Mouse (Mus musculus) embryonic facial prominence, embryonic 15.5 days (tissue): Measurements from ENCODE around the gene Grm4. TPM values are rescaled to one million over a fixed set of nuclear protein-coding genes. Genes with fewer than 3 reads are reported as not detected.

Experiments used
- ATAC-seq: fragments of 200-750 bp; cut with Nextera tagmentation; 2 replicates; pipeline ENCODE4 v1.8.0; 2017; ENCODE audit warnings: low read depth, moderate TSS enrichment; ENCODE audit not compliant: insufficient number of reproducible peaks, low FRiP score, low TSS enrichment
- H3K27ac ChIP-seq: fragments of 300-500 bp; sonication (generic); replicated peaks from 2 replicates; pipeline ENCODE4 v1.5.1; 2015; ENCODE audit warnings: mild to moderate bottlenecking, inconsistent platforms
- H3K27me3 ChIP-seq: fragments of 300-500 bp; sonication (generic); 2 replicates; pipeline ENCODE4 v1.6.1; 2015; ENCODE audit warnings: inconsistent platforms
- H3K36me3 ChIP-seq: fragments of 300-500 bp; sonication (generic); 2 replicates; pipeline ENCODE4 v1.6.1; 2015; ENCODE audit warnings: mild to moderate bottlenecking, inconsistent platforms
- H3K4me1 ChIP-seq: fragments of 300-500 bp; sonication (generic); 2 replicates; pipeline ENCODE4 v1.6.1; 2015; ENCODE audit warnings: inconsistent platforms
- H3K4me2 ChIP-seq: fragments of 300-500 bp; sonication (generic); replicated peaks from 2 replicates; pipeline ENCODE4 v1.6.1; 2015; ENCODE audit warnings: mild to moderate bottlenecking, inconsistent platforms
- H3K4me3 ChIP-seq: fragments of 300-500 bp; sonication (generic); replicated peaks from 2 replicates; pipeline ENCODE4 v1.5.1; 2015; ENCODE audit warnings: mild to moderate bottlenecking, inconsistent platforms
- H3K9ac ChIP-seq: fragments of 300-500 bp; sonication (generic); 2 replicates; pipeline ENCODE4 v1.6.1; 2015; ENCODE audit warnings: inconsistent platforms
- H3K9me3 ChIP-seq: fragments of 300-500 bp; sonication (generic); replicated peaks from 2 replicates; pipeline ENCODE4 v1.6.1; 2016; ENCODE audit warnings: inconsistent platforms
- WGBS: fragments of 180-500 bp; shearing (Covaris S2); methylation state at CpG from one replicate; pipeline ENCODE4 v1.1.7; 2015; 5-methylcytosine and 5-hydroxymethylcytosine counted together
- polyA plus RNA-seq: library from polyadenylated mRNA; unstranded; fragments of >200 nt; fragmentation: Nextera tagmentation; extraction: Ambion mirVana; gene quantifications from 2 replicates; pipeline ENCODE4 v1.2.1, GENCODE M21; 2015

Gene Grm4
- polyA plus RNA-seq, 1 experiment from 2014 or later: 0.85 TPM

GRCm38 (mm10) chr17:27480143-27481103 is 40.8 kb downstream of the Grm4 start:
- Histone ChIP-seq H3K4me3 (no peak overlapping the region), H3K27me3 (no peaks in the 10 kb centered on the region; the same call in 1 of the 2 replicates), H3K27ac (no peak overlapping the region), H3K36me3 (no peaks in the 10 kb centered on the region), H3K4me2 (no peak overlapping the region), H3K4me1 (0 out of 2 replicates have a peak, but pooled peaks cover 8% of the 10 kb centered on the region), H3K9me3 (no peaks in the 10 kb centered on the region), H3K9ac (no peak overlapping the region)
- 44% methylated on average over 29 of the region's 29 CpGs for WGBS
- ATAC-seq: no peak

- Histone ChIP-seq H3K4me1 (0 out of 2 replicates have a peak, but pooled peaks cover 7% of the 10 kb centered on the region), H3K9ac (no peak overlapping the region), H3K27me3 (no peaks in the 10 kb centered on the region), H3K9me3 (no peaks in the 10 kb centered on the region), H3K27ac (no peak overlapping the region), H3K4me2 (no peak overlapping the region), H3K4me3 (no peak overlapping the region), H3K36me3 (no peaks in the 10 kb centered on the region)
- 87% methylated on average over 11 of the region's 11 CpGs for WGBS
- no peak for ATAC-seq
These were observed 45.6 kb downstream of the Grm4 start for GRCm38 (mm10) chr17:27475650-27476049.

- H3K27me3 ChIP-seq: no peaks in the 10 kb centered on the region
- no peaks in the 10 kb centered on the region for H3K9me3 ChIP-seq
- no peak overlapping the region for H3K4me2 ChIP-seq
- peaks cover 7% of the 10 kb centered on the region; the same call in 1 of the 2 replicates for H3K4me1 ChIP-seq
- H3K9ac ChIP-seq: no peak overlapping the region
- H3K36me3 ChIP-seq: no peaks in the 10 kb centered on the region
- H3K4me3 ChIP-seq: no peak overlapping the region
- no peak; the same call in 1 of the 2 replicates for ATAC-seq
- H3K27ac ChIP-seq: no peak overlapping the region
- WGBS: 11% methylated on average over 6 of the region's 6 CpGs
These were observed 54.6 kb downstream of the Grm4 start for GRCm38 (mm10) chr17:27466620-27467019.

GRCm38 (mm10) chr17:27465924-27466323 is 55.3 kb downstream of the Grm4 start:
- Histone ChIP-seq H3K9ac (no peak overlapping the region), H3K4me1 (peaks cover 7% of the 10 kb centered on the region; the same call in 1 of the 2 replicates), H3K27me3 (no peaks in the 10 kb centered on the region), H3K4me2 (no peak overlapping the region), H3K27ac (no peak overlapping the region), H3K4me3 (no peak overlapping the region), H3K36me3 (no peaks in the 10 kb centered on the region), H3K9me3 (no peaks in the 10 kb centered on the region)
- ATAC-seq: no peak
- WGBS: 57% methylated on average over 8 of the region's 8 CpGs

- Histone ChIP-seq H3K4me3 (no peak overlapping the region), H3K36me3 (no peaks in the 10 kb centered on the region), H3K9ac (no peak overlapping the region), H3K27me3 (0 out of 2 replicates have a peak, but pooled peaks cover 6% of the 10 kb centered on the region), H3K4me2 (no peak overlapping the region), H3K27ac (no peak overlapping the region), H3K9me3 (no peaks in the 10 kb centered on the region), H3K4me1 (peaks cover 7% of the 10 kb centered on the region; the same call in 1 of the 2 replicates)
- ATAC-seq: no peak; the same call in 1 of the 2 replicates
- WGBS: 33% methylated on average over 8 of the region's 8 CpGs
These were observed 56.8 kb downstream of the Grm4 start for GRCm38 (mm10) chr17:27464327-27464962.

- H3K9me3 ChIP-seq: no peaks in the 10 kb centered on the region
- no peak overlapping the region for H3K4me2 ChIP-seq
- peaks cover 7% of the 10 kb centered on the region; the same call in 1 of the 2 replicates for H3K4me1 ChIP-seq
- H3K27me3 ChIP-seq: 0 out of 2 replicates have a peak, but pooled peaks cover 6% of the 10 kb centered on the region
- no peak overlapping the region for H3K27ac ChIP-seq
- 72% methylated on average over 10 of the region's 10 CpGs for WGBS
- H3K36me3 ChIP-seq: no peaks in the 10 kb centered on the region
- ATAC-seq: no peak
- no peak overlapping the region for H3K4me3 ChIP-seq
- H3K9ac ChIP-seq: no peak overlapping the region
These were observed 61.2 kb downstream of the Grm4 start for GRCm38 (mm10) chr17:27459979-27460378.

- no peak overlapping the region for H3K27ac ChIP-seq
- 81% methylated on average over 3 of the region's 3 CpGs for WGBS
- no peak for ATAC-seq
- no peak overlapping the region for H3K4me3 ChIP-seq
- 0 out of 2 replicates have a peak, but pooled peaks cover 3% of the 10 kb centered on the region for H3K4me1 ChIP-seq
- H3K9me3 ChIP-seq: no peaks in the 10 kb centered on the region
- H3K27me3 ChIP-seq: 0 out of 2 replicates have a peak, but pooled peaks cover 6% of the 10 kb centered on the region
- H3K9ac ChIP-seq: no peak overlapping the region
- no peaks in the 10 kb centered on the region for H3K36me3 ChIP-seq
- H3K4me2 ChIP-seq: no peak overlapping the region
These were observed 62.0 kb downstream of the Grm4 start for GRCm38 (mm10) chr17:27459241-27459640.

GRCm38 (mm10) chr17:27457863-27458494 is 63.2 kb downstream of the Grm4 start:
- Histone ChIP-seq H3K9me3 (no peaks in the 10 kb centered on the region), H3K36me3 (no peaks in the 10 kb centered on the region), H3K4me2 (no peak overlapping the region), H3K4me3 (no peak overlapping the region), H3K4me1 (no peaks in the 10 kb centered on the region), H3K27ac (no peak overlapping the region), H3K9ac (no peak overlapping the region), H3K27me3 (0 out of 2 replicates have a peak, but pooled peaks cover 6% of the 10 kb centered on the region)
- no peak for ATAC-seq
- 73% methylated on average over 3 of the region's 3 CpGs for WGBS

GRCm38 (mm10) chr17:27457038-27457577 is 64.1 kb downstream of the Grm4 start:
- Histone ChIP-seq H3K36me3 (no peaks in the 10 kb centered on the region), H3K9me3 (no peaks in the 10 kb centered on the region), H3K4me3 (no peak overlapping the region), H3K9ac (no peak overlapping the region), H3K4me1 (no peaks in the 10 kb centered on the region), H3K27me3 (0 out of 2 replicates have a peak, but pooled peaks cover 6% of the 10 kb centered on the region), H3K4me2 (no peak overlapping the region), H3K27ac (no peak overlapping the region)
- WGBS: 84% methylated on average over 9 of the region's 9 CpGs
- no peak for ATAC-seq

GRCm38 (mm10) chr17:27456364-27456763 is 64.8 kb downstream of the Grm4 start:
- no peak overlapping the region for H3K27ac ChIP-seq
- H3K4me1 ChIP-seq: no peaks in the 10 kb centered on the region
- no peaks in the 10 kb centered on the region for H3K9me3 ChIP-seq
- H3K4me3 ChIP-seq: no peak overlapping the region
- no peak overlapping the region for H3K4me2 ChIP-seq
- WGBS: 65% methylated on average over 11 of the region's 11 CpGs
- ATAC-seq: no peak
- 0 out of 2 replicates have a peak, but pooled peaks cover 6% of the 10 kb centered on the region for H3K27me3 ChIP-seq
- H3K36me3 ChIP-seq: no peaks in the 10 kb centered on the region
- H3K9ac ChIP-seq: no peak overlapping the region
